Mouse (Mus musculus) retina, embryonic 14.5 days (tissue): ENCODE results near the gene Pcid2.
A peak's percentile ranks its signal among the peaks of the same experiment; 100 is the strongest.
"Not testable (repeated sequence)": the region's sequence is repeated elsewhere in the genome, so short reads cannot be mapped to it uniquely, and the experiment has no call there.

ENCODE experiments used
- DNase-seq: peaks from one replicate; pipeline ENCODE4 v3.0.0-alpha.2; 2015; ENCODE audit warnings: low spot score

Pcid2 gene

DNA sequence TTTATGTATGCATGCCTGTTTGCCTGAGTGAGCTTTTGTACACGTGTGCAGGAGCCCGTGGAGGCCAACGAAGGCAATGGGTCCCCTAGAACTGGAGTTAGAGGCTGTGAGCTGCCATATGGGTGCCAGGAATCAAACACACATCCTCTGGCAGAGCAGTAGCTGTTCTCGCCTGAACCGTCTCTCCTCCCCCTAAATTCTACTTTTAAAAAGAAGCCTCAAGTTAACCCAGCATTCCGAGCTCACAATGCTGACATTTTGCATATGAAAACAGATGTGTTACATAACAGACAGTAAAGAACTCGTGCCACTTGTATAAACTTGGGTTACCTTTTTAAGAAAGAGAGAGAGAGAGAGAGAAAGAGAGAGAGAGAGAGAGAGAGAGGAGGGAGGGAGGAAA is 27.7 kb downstream of the Pcid2 start:
- no peak for DNase-seq

DNA sequence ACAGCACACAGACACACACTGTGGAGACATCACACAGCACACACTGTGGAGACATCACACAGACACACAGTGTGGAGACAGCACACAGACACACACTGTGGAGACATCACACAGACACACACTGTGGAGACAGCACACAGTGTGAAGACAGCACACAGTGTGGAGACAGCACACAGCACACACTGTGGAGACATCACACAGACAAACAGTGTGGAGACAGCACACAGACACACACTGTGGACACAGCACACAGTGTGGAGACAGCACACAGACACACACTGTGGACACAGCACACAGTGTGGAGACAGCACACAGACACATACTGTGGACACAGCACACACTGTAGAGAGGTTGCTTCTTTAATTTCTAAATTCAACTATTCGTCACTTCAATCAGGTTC is 29.7 kb downstream of the Pcid2 start:
- not testable (repeated sequence) for DNase-seq

DNA sequence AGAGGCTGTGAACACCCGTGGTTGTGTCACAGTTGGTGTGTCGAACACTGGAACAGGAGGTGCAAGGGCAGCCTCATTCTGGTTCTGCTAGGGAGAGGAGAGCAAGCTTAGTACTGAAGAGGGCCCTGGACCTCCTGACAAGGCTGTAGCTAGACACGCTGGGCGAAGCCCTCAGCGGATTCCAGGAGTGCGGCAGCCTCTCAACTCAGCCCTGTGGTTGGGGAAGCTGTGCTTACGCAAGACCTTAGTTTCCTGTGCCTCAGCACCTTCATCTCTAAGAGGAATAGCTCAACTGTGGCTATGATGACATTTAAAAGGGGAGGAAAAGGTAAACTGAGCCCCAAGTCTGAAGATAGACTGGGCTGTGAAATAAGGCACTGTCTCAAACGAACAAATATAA is 30.2 kb downstream of the Pcid2 start:
- DNase-seq, result no peak

DNA sequence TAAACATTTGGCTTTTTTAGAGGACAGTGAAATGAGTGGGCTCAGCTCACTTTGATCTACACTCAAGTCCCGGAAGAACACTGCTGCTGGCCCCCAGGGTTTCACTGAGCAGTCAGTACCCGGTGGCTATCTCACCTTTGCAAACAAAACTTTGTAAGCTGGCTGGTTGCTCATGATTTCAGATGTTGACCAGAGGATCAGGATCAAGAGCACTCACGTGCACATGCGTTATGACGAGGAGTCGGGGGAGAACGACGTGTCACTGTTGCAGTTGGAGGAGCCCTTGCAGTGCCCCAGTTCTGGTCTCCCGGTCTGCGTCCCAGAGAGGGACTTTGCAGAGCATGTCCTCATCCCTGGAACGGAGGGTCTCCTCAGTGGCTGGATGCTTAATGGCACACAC is 32.0 kb downstream of the Pcid2 start:
- DNase-seq, result no peak

DNA sequence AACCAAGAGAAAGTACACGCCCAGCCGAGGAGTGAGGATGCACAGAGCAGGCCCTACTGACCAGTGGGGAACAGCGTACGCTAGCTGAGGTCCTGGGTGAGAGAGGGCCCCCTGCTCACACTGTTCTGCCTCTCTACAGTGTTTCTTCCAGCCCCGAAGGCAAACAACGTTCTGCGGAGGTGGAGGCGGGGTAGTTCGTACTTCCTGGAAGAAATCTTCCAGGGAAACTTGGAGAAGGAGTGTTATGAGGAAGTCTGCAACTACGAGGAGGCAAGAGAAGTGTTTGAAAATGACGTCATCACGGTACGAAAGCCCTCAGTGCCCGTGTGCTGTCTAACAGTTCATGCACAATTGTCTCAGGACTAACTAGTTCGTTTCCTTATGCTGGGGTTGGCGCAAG is 42.1 kb downstream of the Pcid2 start:
- DNase-seq, result no peak

DNA sequence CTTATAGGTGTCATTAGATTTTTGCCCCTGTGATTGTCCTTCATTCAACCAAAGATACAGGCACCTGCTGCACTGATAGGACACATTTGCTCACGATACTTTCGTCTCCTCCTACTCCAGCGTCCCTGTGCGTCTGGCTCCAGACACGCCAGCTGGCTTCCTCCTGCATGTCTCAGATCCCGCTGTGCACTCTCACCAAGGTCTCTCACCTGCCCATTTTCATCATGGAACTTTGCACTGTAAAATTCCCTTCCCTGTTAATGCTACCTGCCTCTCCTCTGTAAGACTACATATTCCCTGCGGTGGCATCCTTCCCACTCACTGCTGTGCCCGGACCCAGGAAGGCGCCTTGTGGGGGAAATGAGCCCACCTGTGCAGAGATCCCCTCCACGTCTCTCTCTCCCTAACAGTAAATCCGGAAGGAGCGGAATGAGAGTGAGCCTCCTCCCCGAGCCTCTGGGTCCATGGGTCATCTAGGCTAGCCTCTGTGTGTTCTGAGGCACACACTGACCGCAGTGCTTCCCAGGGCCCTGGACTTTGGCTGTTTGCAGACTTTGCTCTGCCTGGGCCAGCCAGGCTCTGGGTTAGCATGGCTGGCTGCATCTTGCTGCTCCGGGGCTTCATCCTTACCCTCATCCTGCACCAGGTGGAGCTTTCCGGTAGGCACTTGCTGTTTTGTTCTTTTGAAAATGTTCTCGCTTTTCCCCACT is 44.7 kb downstream of the Pcid2 start, which contains the start of gene Proz:
Gene Proz, plus strand, starts transcription at position 474 of the 710 bp plus-strand sequence.
- DNase-seq, result no peak

DNA sequence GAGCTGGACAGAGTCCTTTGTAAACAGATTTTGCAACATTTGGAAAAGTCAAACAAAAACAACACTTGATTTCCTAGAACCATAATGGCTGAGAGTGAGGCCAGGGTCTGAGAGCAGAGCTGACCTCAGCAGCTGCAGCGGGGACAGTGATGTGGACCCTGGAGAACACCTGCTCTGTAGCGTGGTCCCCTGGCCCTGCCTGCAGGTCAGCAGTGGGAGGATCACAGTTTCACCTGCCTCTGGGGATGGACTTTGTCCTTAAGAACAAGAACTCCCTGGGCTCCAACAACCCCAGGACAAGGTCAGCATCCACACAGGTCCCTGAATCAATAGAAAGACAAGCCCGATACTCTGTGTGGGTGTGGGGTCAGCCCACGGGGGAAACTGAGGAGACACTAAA is 47.9 kb downstream of the Pcid2 start:
- DNase-seq, result no peak

DNA sequence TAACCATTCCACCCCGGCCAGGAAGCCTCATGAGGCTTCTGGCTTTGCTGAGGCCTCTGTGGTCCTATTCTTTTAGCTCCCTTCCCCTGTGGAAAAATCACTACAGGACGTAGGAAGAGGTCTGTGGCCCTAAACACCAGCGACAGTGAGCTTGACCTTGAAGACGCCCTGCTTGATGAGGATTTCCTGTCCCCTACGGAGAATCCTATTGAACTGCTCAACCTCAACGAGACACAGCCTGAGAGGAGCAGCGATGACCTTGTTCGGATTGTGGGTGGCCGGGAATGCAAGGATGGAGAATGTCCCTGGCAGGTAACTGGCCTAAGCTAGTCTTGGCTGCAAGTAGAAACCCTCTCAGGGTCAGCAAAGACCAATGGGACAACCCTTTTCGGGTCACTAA is 54.7 kb downstream of the Pcid2 start:
- no peak for DNase-seq

DNA sequence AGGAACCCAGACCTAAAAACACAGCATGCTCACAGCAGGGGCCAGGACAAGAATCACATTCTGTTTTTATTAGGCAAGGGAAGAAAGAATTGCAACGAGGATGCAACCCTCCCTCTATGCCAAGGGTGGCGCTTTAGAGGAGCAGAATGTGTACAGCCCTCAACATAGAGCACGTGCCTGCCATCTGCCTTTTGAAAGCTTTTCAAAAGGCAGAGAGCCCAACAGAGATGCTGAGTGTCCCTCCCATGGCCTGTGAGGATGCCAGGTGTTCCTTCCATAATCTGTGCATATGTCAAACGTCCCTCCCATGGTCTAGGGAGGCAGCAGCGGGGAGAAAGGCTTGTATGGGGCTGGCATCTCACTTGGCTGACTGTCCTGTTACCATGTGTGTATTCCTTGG is 57.6 kb downstream of the Pcid2 start:
- DNase-seq, result no peak

DNA sequence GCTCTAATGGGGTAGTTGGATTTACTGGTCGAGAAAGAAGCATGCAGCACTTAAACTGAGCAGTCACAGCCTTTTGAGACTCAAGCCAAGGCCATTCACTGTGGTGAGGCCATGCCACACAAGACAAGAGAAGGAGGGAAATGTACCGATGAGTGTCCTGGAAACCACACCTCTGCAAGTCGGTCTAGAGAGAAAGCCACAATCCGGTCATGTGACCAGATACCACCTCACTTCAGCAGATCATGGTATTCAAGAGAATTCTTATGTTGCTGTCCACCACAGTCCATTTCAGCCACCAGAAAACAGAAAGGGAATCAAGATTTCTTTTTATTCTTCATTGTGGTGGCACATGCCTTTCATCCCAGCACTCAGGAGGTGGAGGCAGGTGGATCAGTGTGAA is 63.8 kb downstream of the Pcid2 start:
- no peak for DNase-seq

DNA sequence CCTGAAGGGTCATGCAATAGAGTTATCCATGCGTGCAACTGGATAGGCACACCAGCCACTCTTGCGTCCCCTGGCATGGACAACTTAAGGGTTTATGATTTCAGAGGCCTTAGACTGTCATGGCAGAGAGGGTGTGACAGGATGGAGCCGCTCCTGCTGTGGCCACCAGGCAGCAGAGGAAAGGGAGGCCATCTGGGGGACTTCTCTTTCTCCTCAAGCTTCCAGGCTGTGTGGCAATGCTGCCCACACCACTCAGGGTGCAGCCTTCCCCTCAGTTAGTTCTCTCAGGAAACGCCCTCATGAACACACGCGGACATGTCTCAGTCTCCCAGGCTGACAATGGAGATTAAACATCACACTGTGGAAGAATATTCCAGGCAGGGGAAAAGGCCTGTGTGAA is 66.2 kb downstream of the Pcid2 start:
- no peak for DNase-seq

DNA sequence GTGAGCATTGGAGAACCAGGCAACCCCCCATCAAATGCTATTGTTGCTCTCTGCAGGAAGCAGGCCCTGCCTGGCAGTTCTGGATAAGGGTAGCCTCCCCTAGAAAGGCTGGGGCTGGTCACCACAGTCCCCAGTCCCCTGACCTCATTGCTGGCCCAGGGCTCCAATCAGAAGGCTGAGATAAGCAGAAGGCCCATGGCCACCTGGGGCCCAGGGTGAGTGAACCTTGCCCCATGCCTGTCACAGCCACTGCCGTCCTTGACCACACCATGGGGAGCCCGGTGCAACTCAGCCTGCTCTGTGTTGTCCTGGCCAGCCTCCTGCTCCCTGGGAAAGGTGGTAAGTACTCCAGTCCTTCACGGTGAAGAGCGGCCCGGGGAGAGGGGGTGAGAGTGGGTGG is 67.7 kb downstream of the Pcid2 start:
- peak; percentile 27 for DNase-seq

DNA sequence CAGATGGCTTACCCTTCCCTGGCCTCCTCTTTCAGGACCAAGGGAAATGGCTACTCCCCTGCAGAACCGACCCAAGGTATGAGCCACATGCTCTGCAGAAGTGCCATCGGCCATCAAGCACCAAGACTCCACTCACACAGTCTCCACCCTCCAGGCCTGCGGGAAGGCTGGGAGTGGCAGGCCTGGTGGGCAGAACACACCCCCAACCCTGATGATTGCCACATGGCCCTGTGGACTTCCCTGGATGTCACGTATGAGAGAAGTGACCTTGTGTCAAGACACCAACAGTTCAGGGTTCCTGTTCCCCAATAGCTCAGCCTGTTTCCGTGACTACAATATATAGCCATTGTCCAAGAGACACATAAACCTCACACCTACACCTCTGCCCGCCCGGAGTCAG is 68.2 kb downstream of the Pcid2 start, which contains the start of gene F10:
Gene F10, plus strand, starts transcription at position 294 of the 400 bp plus-strand sequence.
- DNase-seq, result no peak

DNA sequence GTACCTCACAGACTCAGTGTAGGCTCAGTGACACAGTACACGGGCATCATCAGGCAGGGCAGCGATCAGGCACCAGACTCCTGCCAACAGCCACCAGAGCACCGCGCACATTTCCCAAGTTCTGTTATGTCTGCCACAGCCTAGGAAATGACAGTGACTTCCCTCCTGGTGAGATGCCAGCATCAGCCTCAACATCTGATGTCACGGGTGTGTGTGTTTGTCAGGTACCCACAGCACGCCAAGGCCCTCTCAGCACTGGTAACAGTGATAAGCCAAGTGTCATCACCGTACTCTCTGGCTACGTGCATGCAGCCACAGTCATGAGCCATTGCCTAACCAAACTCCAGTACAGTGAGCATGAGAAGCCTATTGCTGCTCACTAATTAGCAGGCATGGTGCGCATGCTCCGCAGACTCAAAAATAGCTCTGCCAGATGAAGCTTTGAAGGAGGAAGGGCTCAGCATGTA is 68.9 kb downstream of the Pcid2 start:
- no peak for DNase-seq

DNA sequence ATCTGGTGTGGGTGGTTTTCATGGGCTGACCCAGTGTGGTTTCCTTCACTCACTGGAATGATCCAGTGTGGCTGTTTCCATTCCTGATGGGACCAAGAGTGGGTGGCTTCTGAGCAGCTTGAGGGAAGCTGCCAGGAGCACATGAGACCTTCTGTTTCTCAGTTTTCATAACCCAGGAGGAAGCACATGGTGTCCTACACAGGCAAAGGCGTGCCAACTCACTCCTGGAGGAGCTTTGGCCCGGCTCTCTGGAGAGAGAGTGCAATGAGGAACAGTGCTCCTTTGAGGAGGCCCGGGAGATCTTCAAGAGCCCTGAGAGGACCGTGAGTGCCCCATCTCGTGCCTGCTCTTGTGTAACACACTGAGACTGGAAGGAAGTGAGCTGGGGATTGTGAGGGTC is 76.8 kb downstream of the Pcid2 start:
- no peak for DNase-seq

DNA sequence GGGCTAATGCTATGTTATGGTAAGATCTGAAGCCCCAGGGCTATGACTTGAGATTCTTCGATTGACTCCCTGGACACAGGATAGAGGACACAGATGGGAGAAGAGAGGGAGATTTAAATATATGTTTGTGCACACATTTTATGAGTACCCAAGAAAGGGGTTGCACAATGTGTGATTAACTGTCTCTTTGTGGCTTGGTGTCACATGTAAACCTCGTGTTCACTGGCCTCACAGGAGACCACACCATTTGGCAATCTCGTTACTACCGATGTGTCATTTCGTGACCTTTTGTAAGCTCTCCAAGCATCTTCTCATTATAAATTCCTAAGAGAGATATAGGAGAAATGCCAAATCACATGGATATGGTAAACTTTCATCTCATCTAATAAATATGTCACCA is 77.6 kb downstream of the Pcid2 start:
- DNase-seq, result no peak
